Mouse (Mus musculus): ENCODE data around the gene Cacybp. TPM values are rescaled to one million over a fixed set of nuclear protein-coding genes. Genes with fewer than 3 reads are reported as not detected.

The Cacybp gene
- polyA plus RNA-seq, 1 experiment, result 39.9 TPM

GRCm38 (mm10) chr1:160205486-160205885, 7.2 kb downstream of the Cacybp start:
- H3K4me2 ChIP-seq (ENCODE audit: low read depth), result no peak overlapping the region
- H3K4me3 ChIP-seq, result no peak overlapping the region
- H3K27me3 ChIP-seq (ENCODE audit: control insufficient read depth, insufficient read depth, insufficient read length), result no peaks in the 10 kb centered on the region
- H3ac ChIP-seq (ENCODE audit: control insufficient read depth, insufficient read length), result no peak overlapping the region
- TF ChIP-seq SRF (IDR thresholded peaks at IDR 0.05; ENCODE audit: control insufficient read depth, insufficient read length, low read depth) (no peak), CEBPB (IDR thresholded peaks at IDR 0.05; ENCODE audit: insufficient read depth, poor library complexity, severe bottlenecking) (no peak), TCF3 (IDR thresholded peaks at IDR 0.05; ENCODE audit: insufficient read length, low read depth) (no peak), USF1 (IDR thresholded peaks at IDR 0.05; ENCODE audit: low read depth) (no peak), REST (IDR thresholded peaks at IDR 0.05; ENCODE audit: insufficient read depth, insufficient read length) (no peak), TCF12 (IDR thresholded peaks at IDR 0.05; ENCODE audit: insufficient read depth, poor library complexity, severe bottlenecking) (no peak), POLR2A (IDR thresholded peaks at IDR 0.05; ENCODE audit: insufficient read length, low read depth) (no peak), MYOG (IDR thresholded peaks at IDR 0.05; ENCODE audit: control insufficient read depth in 1 of 3, insufficient read depth in 1 of 3, insufficient read length in 2 of 3, low read depth in 2 of 3) (no peak), POLR2AphosphoS2 (IDR thresholded peaks at IDR 0.05; ENCODE audit: insufficient read length, low read depth) (no peak), MAX (IDR thresholded peaks at IDR 0.05; ENCODE audit: low read depth) (no peak), MYOD1 (IDR thresholded peaks at IDR 0.05; ENCODE audit: control insufficient read depth in 1 of 3, insufficient read length in 2 of 3, low read depth in 2 of 3) (no peak), E2F4 (IDR thresholded peaks at IDR 0.05; ENCODE audit: insufficient read depth) (no peak)
- H3K79me2 ChIP-seq (ENCODE audit: control insufficient read depth, insufficient read depth), result peaks cover 45% of the 10 kb centered on the region
- H3K36me3 ChIP-seq (ENCODE audit: control insufficient read depth, insufficient read depth), result peaks cover 60% of the 10 kb centered on the region

- no peaks in the 10 kb centered on the region for H3K27me3 ChIP-seq (ENCODE audit: control insufficient read depth, insufficient read depth, insufficient read length)
- TF ChIP-seq SRF (IDR thresholded peaks at IDR 0.05; ENCODE audit: control insufficient read depth, insufficient read length, low read depth) (no peak), POLR2A (IDR thresholded peaks at IDR 0.05; ENCODE audit: insufficient read length, low read depth) (no peak), CEBPB (IDR thresholded peaks at IDR 0.05; ENCODE audit: insufficient read depth, poor library complexity, severe bottlenecking) (no peak), USF1 (IDR thresholded peaks at IDR 0.05; ENCODE audit: low read depth) (no peak), MYOD1 (IDR thresholded peaks at IDR 0.05; ENCODE audit: control insufficient read depth in 1 of 3, insufficient read length in 2 of 3, low read depth in 2 of 3) (no peak), MYOG (IDR thresholded peaks at IDR 0.05; ENCODE audit: control insufficient read depth in 1 of 3, insufficient read depth in 1 of 3, insufficient read length in 2 of 3, low read depth in 2 of 3) (no peak), MAX (IDR thresholded peaks at IDR 0.05; ENCODE audit: low read depth) (no peak), TCF3 (IDR thresholded peaks at IDR 0.05; ENCODE audit: insufficient read length, low read depth) (no peak), REST (IDR thresholded peaks at IDR 0.05; ENCODE audit: insufficient read depth, insufficient read length) (no peak), TCF12 (IDR thresholded peaks at IDR 0.05; ENCODE audit: insufficient read depth, poor library complexity, severe bottlenecking) (no peak), POLR2AphosphoS2 (IDR thresholded peaks at IDR 0.05; ENCODE audit: insufficient read length, low read depth) (no peak), E2F4 (IDR thresholded peaks at IDR 0.05; ENCODE audit: insufficient read depth) (no peak)
- peak overlapping the region; percentile 85 for H3K4me2 ChIP-seq (ENCODE audit: low read depth)
- peaks cover 15% of the 10 kb centered on the region for H3K79me2 ChIP-seq (ENCODE audit: control insufficient read depth, insufficient read depth)
- peak overlapping the region; percentile 89 for H3K4me3 ChIP-seq
- H3ac ChIP-seq (ENCODE audit: control insufficient read depth, insufficient read length), result peak overlapping the region; percentile 40
- H3K36me3 ChIP-seq (ENCODE audit: control insufficient read depth, insufficient read depth), result peaks cover 23% of the 10 kb centered on the region
These were observed 17.4 kb downstream of the Cacybp start for GRCm38 (mm10) chr1:160195337-160195663.

- H3ac ChIP-seq (ENCODE audit: control insufficient read depth, insufficient read length), result peak within 1 kb of the TSS; percentile 40
- peaks cover 18% of the 10 kb centered on the region for H3K36me3 ChIP-seq (ENCODE audit: control insufficient read depth, insufficient read depth)
- TF ChIP-seq E2F4 (IDR thresholded peaks at IDR 0.05; ENCODE audit: insufficient read depth) (no peak), TCF12 (IDR thresholded peaks at IDR 0.05; ENCODE audit: insufficient read depth, poor library complexity, severe bottlenecking) (no peak), MYOG (IDR thresholded peaks at IDR 0.05; ENCODE audit: control insufficient read depth in 1 of 3, insufficient read depth in 1 of 3, insufficient read length in 2 of 3, low read depth in 2 of 3) (peak in 1 of 3 experiments; percentile 24), POLR2AphosphoS2 (IDR thresholded peaks at IDR 0.05; ENCODE audit: insufficient read length, low read depth) (peak; percentile 87), POLR2A (IDR thresholded peaks at IDR 0.05; ENCODE audit: insufficient read length, low read depth) (peak; percentile 85), MYOD1 (IDR thresholded peaks at IDR 0.05; ENCODE audit: control insufficient read depth in 1 of 3, insufficient read length in 2 of 3, low read depth in 2 of 3) (peak in 1 of 3 experiments; percentile 13)
- no peaks in the 10 kb centered on the region for H3K27me3 ChIP-seq (ENCODE audit: control insufficient read depth, insufficient read depth, insufficient read length)
- H3K4me2 ChIP-seq (ENCODE audit: low read depth), result peak within 1 kb of the TSS; percentile 85
- H3K79me2 ChIP-seq (ENCODE audit: control insufficient read depth, insufficient read depth), result peaks cover 15% of the 10 kb centered on the region
- peak within 1 kb of the TSS; percentile 89 for H3K4me3 ChIP-seq
These were observed 17.9 kb downstream of the Cacybp start, which contains the start of gene Mrps14 for GRCm38 (mm10) chr1:160194529-160195336. Gene Mrps14 (plus strand): TSS chr1:160195215.

DNA sequence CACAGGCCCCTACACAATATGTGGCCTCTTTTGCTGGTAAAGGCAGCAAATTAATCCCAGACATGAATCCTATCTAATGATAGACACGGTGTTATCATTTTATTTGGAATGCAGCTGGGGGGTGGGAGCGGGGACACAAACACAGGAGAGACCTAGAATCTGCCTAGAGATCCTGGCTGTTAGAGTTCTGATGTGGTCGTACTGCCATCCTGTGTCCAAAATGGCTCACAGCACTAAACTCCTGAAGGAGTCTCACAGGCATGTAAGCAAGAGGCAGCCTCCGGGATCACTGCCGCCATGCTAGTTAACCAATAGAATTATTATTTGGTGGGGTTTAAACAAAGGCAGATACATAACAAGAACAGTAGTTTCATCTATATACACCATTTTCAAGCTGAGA, 28.2 kb downstream of the Cacybp start:
- H3K79me2 ChIP-seq (ENCODE audit: control insufficient read depth, insufficient read depth), result no peaks in the 10 kb centered on the region
- no peak overlapping the region for H3K4me3 ChIP-seq
- TF ChIP-seq MYOG (IDR thresholded peaks at IDR 0.05; ENCODE audit: control insufficient read depth in 1 of 3, insufficient read depth in 1 of 3, insufficient read length in 2 of 3, low read depth in 2 of 3) (no peak), TCF3 (IDR thresholded peaks at IDR 0.05; ENCODE audit: insufficient read length, low read depth) (no peak), E2F4 (IDR thresholded peaks at IDR 0.05; ENCODE audit: insufficient read depth) (no peak), SRF (IDR thresholded peaks at IDR 0.05; ENCODE audit: control insufficient read depth, insufficient read length, low read depth) (no peak), POLR2AphosphoS2 (IDR thresholded peaks at IDR 0.05; ENCODE audit: insufficient read length, low read depth) (no peak)
- H3K27me3 ChIP-seq (ENCODE audit: control insufficient read depth, insufficient read depth, insufficient read length), result no peaks in the 10 kb centered on the region
- no peak overlapping the region for H3K4me2 ChIP-seq (ENCODE audit: low read depth)
- H3K36me3 ChIP-seq (ENCODE audit: control insufficient read depth, insufficient read depth), result no peaks in the 10 kb centered on the region
- no peak overlapping the region for H3ac ChIP-seq (ENCODE audit: control insufficient read depth, insufficient read length)
